Mouse (Mus musculus): ENCODE results near the gene Gm14214. TPM values are rescaled to one million over a fixed set of nuclear protein-coding genes. Genes with fewer than 3 reads are reported as not detected.

The Gm14214 gene
- polyA plus RNA-seq (2017; shearing (Covaris generic)), result not detected

DNA sequence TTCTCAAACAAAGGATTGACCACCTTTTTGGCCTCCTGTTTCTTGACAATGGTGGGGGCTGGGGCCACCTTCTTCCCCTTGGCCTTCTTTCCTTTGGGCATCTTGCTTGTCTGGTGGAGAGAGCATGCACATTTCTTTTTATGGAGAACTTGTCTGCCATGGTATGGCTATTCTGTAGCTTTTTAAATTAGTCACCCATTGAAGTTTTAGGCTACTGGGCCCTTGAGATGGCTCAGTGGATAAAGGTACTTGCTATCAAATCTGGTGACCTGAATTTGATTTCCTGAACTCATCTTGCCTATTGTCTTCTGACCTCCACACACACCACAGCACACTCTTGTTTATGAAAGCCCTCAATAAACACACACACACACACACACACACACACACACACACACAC, at the start of gene Gm14214:
Gene Gm14214, minus strand, starts transcription at position 101 of the 400 bp plus-strand sequence.

DNA sequence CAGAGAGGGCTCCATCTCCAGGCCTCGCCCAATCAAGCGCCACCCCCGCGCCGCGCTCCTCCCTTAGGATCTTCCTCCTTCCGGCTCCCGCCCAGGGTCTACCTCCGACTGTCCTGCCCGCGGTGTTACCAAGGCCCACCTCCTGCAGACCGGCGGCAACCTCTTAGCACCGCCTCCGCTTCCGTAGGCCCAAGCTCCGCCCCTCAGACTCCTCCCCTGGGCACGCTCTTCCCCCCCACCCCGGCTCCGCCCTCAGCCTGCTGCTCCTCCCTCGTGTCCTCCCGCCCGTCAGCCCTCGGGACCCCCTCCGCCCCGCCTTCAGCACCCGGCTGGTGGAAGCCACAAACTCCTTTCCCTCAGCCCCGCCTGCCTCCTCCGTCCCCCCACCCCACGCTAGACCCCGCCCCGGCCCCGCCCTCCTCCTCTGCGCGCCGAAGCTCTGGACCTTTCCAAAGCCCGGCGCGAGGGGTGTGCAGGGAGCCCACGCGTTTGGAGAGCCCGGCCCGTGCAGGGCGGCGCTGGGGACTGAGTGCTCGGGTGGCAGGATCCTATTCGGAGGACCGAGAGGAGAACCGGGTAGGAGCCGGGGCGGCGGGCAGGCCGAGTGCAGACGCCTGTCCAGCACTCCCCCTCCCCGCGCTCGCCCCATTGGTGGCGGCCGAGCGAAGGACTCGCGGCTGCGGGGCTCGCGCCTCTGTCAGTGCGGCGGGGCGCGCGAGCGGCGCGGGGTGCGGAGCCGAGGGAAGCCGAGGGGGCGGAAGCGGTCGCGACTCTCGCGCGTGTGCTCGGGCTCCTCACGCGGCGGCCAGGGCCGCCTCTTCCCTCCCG, 21.0 kb upstream of the Gm14214 start, which contains the start of the genes Raly and a:
Gene Raly, plus strand, starts transcription at position 441 of the 828 bp plus-strand sequence.
Gene a, plus strand, starts transcription at position 747 of the 828 bp plus-strand sequence.

Other genes with a start within 250 kb of the Gm14214 start
- gene 1700003F12Rik, start 222.9 kb downstream of the Gm14214 start, polyA plus RNA-seq (2017; shearing (Covaris generic)), result not detected
- not detected for gene Actl10, start 218.3 kb downstream of the Gm14214 start, polyA plus RNA-seq (2017; shearing (Covaris generic))
- gene Necab3, start 211.1 kb downstream of the Gm14214 start, polyA plus RNA-seq (2017; shearing (Covaris generic)), result not detected
- gene E2f1, start 200.1 kb downstream of the Gm14214 start, polyA plus RNA-seq (2017; shearing (Covaris generic)), result 1.3 TPM
- gene Pxmp4, start 166.3 kb downstream of the Gm14214 start, polyA plus RNA-seq (2017; shearing (Covaris generic)), result 8.7 TPM
- gene Zfp341, start 156.7 kb downstream of the Gm14214 start, polyA plus RNA-seq (2017; shearing (Covaris generic)), result 0.60 TPM
- not detected for gene 4930519P11Rik, start 156.6 kb downstream of the Gm14214 start, polyA plus RNA-seq (2017; shearing (Covaris generic))
- gene Chmp4b, start 118.3 kb downstream of the Gm14214 start, polyA plus RNA-seq (2017; shearing (Covaris generic)), result 17.2 TPM
- gene Raly, start 21.1 kb upstream of the Gm14214 start, polyA plus RNA-seq (2017; shearing (Covaris generic)), result 79.6 TPM
- 0.79 TPM for gene a, start 21.4 kb upstream of the Gm14214 start, polyA plus RNA-seq (2017; shearing (Covaris generic))
- gene Eif2s2, start 122.9 kb upstream of the Gm14214 start, polyA plus RNA-seq (2017; shearing (Covaris generic)), result 64.6 TPM
- 0.20 TPM for gene Gm14226, start 248.2 kb upstream of the Gm14214 start, polyA plus RNA-seq (2017; shearing (Covaris generic))

Data from effector memory CD4-positive, alpha-beta T cell, adult 7 months (primary cell).